Mouse (Mus musculus) erythroblast, embryonic 14.5 days (primary cell): Measurements from ENCODE around the gene Hormad2. TPM values are rescaled to one million over a fixed set of nuclear protein-coding genes. Genes with fewer than 3 reads are reported as not detected.

Experiments used
- H3K27me3 ChIP-seq: 2 replicates; pipeline ENCODE4 v1.6.1; 2012; ENCODE audit warnings: inconsistent platforms; ENCODE audit not compliant: control insufficient read depth
- H3K36me3 ChIP-seq: 2 replicates; pipeline ENCODE4 v1.6.1; 2012; ENCODE audit warnings: mild to moderate bottlenecking, inconsistent platforms; ENCODE audit not compliant: control insufficient read depth
- H3K4me1 ChIP-seq: 2 replicates; pipeline ENCODE4 v1.6.1; 2012; ENCODE audit warnings: inconsistent platforms; ENCODE audit not compliant: control insufficient read depth
- H3K4me3 ChIP-seq: replicated peaks from 2 replicates; pipeline ENCODE3; 2012; ENCODE audit warnings: moderate library complexity, mild to moderate bottlenecking, inconsistent platforms
- H3K9me3 ChIP-seq: 2 replicates; pipeline ENCODE4 v1.6.1; 2012; ENCODE audit warnings: low read length, inconsistent platforms, mixed read lengths; ENCODE audit not compliant: control insufficient read depth
- GATA1 ChIP-seq: IDR thresholded peaks from 2 replicates; pipeline ENCODE4 v1.6.1; 2012; ENCODE audit warnings: low read length, inconsistent platforms, mixed read lengths
- TAL1 ChIP-seq: IDR thresholded peaks from 3 replicates; pipeline ENCODE4 v1.6.1; 2012; ENCODE audit warnings: low read length, inconsistent platforms, mixed read lengths
- polyA plus RNA-seq: library from polyadenylated mRNA; stranded (reverse); fragments of >175 nt; gene quantifications from 2 replicates; pipeline ENCODE4 v1.2.3, GENCODE M21; 2012

The Hormad2 gene
- polyA plus RNA-seq, 1 experiment: not detected

- Histone ChIP-seq H3K4me1 (peaks cover 3% of the 10 kb centered on the region; the same call in 1 of the 2 replicates), H3K4me3 (no peak overlapping the region), H3K36me3 (no peaks in the 10 kb centered on the region), H3K27me3 (peaks cover 6% of the 10 kb centered on the region), H3K9me3 (no peaks in the 10 kb centered on the region)
- TF ChIP-seq GATA1 (no peak), TAL1 (no peak)
These were observed 17.1 kb downstream of the Hormad2 start for GRCm38 (mm10) chr11:4423818-4424217.

- Histone ChIP-seq H3K27me3 (peaks cover 6% of the 10 kb centered on the region), H3K9me3 (no peaks in the 10 kb centered on the region), H3K4me1 (peaks cover 3% of the 10 kb centered on the region; the same call in 1 of the 2 replicates), H3K36me3 (no peaks in the 10 kb centered on the region), H3K4me3 (no peak overlapping the region)
- TF ChIP-seq TAL1 (no peak), GATA1 (0 out of 2 replicates have a peak, but pooled peaks have one; percentile 2)
These were observed 18.1 kb downstream of the Hormad2 start for GRCm38 (mm10) chr11:4422494-4423425.

GRCm38 (mm10) chr11:4421933-4422488, 18.9 kb downstream of the Hormad2 start:
- no peak overlapping the region for H3K4me3 ChIP-seq
- TF ChIP-seq TAL1 (no peak), GATA1 (no peak)
- no peaks in the 10 kb centered on the region for H3K36me3 ChIP-seq
- H3K27me3 ChIP-seq: peaks cover 6% of the 10 kb centered on the region
- H3K4me1 ChIP-seq: peaks cover 3% of the 10 kb centered on the region; the same call in 1 of the 2 replicates
- no peaks in the 10 kb centered on the region for H3K9me3 ChIP-seq

- Histone ChIP-seq H3K4me1 (no peaks in the 10 kb centered on the region), H3K4me3 (no peak overlapping the region), H3K27me3 (no peaks in the 10 kb centered on the region), H3K36me3 (no peaks in the 10 kb centered on the region), H3K9me3 (no peaks in the 10 kb centered on the region)
- TF ChIP-seq GATA1 (no peak), TAL1 (no peak)
These were observed 22.9 kb downstream of the Hormad2 start for GRCm38 (mm10) chr11:4417986-4418385.

GRCm38 (mm10) chr11:4412294-4412693, 28.6 kb downstream of the Hormad2 start:
- Histone ChIP-seq H3K27me3 (no peaks in the 10 kb centered on the region), H3K4me3 (no peak overlapping the region), H3K4me1 (no peaks in the 10 kb centered on the region), H3K9me3 (no peaks in the 10 kb centered on the region), H3K36me3 (no peaks in the 10 kb centered on the region)
- TF ChIP-seq GATA1 (no peak), TAL1 (no peak)

- no peaks in the 10 kb centered on the region for H3K27me3 ChIP-seq
- TF ChIP-seq GATA1 (no peak), TAL1 (no peak)
- no peaks in the 10 kb centered on the region for H3K36me3 ChIP-seq
- no peak overlapping the region for H3K4me3 ChIP-seq
- H3K9me3 ChIP-seq: no peaks in the 10 kb centered on the region
- no peaks in the 10 kb centered on the region for H3K4me1 ChIP-seq
These were observed 36.6 kb downstream of the Hormad2 start for GRCm38 (mm10) chr11:4404277-4404676.

GRCm38 (mm10) chr11:4403381-4403780, 37.5 kb downstream of the Hormad2 start:
- TF ChIP-seq TAL1: no peak
- TF ChIP-seq GATA1: no peak
- H3K4me3 ChIP-seq: no peak overlapping the region
- H3K9me3 ChIP-seq: no peaks in the 10 kb centered on the region
- no peaks in the 10 kb centered on the region for H3K27me3 ChIP-seq
- no peaks in the 10 kb centered on the region for H3K36me3 ChIP-seq
- no peaks in the 10 kb centered on the region for H3K4me1 ChIP-seq

GRCm38 (mm10) chr11:4401251-4401650, 39.7 kb downstream of the Hormad2 start:
- no peak for TF ChIP-seq GATA1
- no peak for TF ChIP-seq TAL1
- Histone ChIP-seq H3K4me1 (no peaks in the 10 kb centered on the region), H3K9me3 (no peaks in the 10 kb centered on the region), H3K4me3 (no peak overlapping the region), H3K36me3 (no peaks in the 10 kb centered on the region), H3K27me3 (no peaks in the 10 kb centered on the region)

GRCm38 (mm10) chr11:4394226-4394625, 46.7 kb downstream of the Hormad2 start:
- H3K4me1 ChIP-seq: no peaks in the 10 kb centered on the region
- no peaks in the 10 kb centered on the region for H3K36me3 ChIP-seq
- no peaks in the 10 kb centered on the region for H3K9me3 ChIP-seq
- TF ChIP-seq TAL1 (no peak), GATA1 (no peak)
- no peaks in the 10 kb centered on the region for H3K27me3 ChIP-seq
- no peak overlapping the region for H3K4me3 ChIP-seq
